Mouse (Mus musculus): Measurements from ENCODE around the gene Ccr10. TPM values are rescaled to one million over a fixed set of nuclear protein-coding genes. Genes with fewer than 3 reads are reported as not detected.
A peak's percentile ranks its signal among the peaks of the same experiment; 100 is the strongest.

Ccr10 gene
- polyA plus RNA-seq, 1 experiment from 2014 or later: 0.12 TPM

- no peak overlapping the region for H3K4me2 ChIP-seq (ENCODE audit: low read depth, low read length)
- no peak overlapping the region for H3K27ac ChIP-seq (ENCODE audit: low read depth, low read length)
- H3K36me3 ChIP-seq (ENCODE audit: control insufficient read depth, insufficient read depth, low read length): no peaks in the 10 kb centered on the region
- no peak overlapping the region for H3K9ac ChIP-seq (replicated peaks; ENCODE audit: low read depth, low read length)
- ATAC-seq (ENCODE audit: low read depth): no peak
- H3K4me1 ChIP-seq (ENCODE audit: control insufficient read depth, insufficient read depth, low read length): peaks cover 12% of the 10 kb centered on the region; the same call in 1 of the 2 replicates
- H3K4me3 ChIP-seq (ENCODE audit: low read depth, low read length): no peak overlapping the region
- H3K27me3 ChIP-seq (ENCODE audit: control insufficient read depth, insufficient read depth, low read length): no peaks in the 10 kb centered on the region
- no peaks in the 10 kb centered on the region for H3K9me3 ChIP-seq (ENCODE audit: control insufficient read depth, low read length)
Measured at GRCm38 (mm10) chr11:101154648-101155047, 20.6 kb downstream of the Ccr10 start.

GRCm38 (mm10) chr11:101152825-101153224, 22.4 kb downstream of the Ccr10 start:
- no peak overlapping the region for H3K9ac ChIP-seq (replicated peaks; ENCODE audit: low read depth, low read length)
- no peak for ATAC-seq (ENCODE audit: low read depth)
- H3K27me3 ChIP-seq (ENCODE audit: control insufficient read depth, insufficient read depth, low read length): no peaks in the 10 kb centered on the region
- WGBS: 82% methylated on average over 1 of the region's 1 CpGs
- no peak overlapping the region for H3K4me3 ChIP-seq (ENCODE audit: low read depth, low read length)
- H3K4me2 ChIP-seq (ENCODE audit: low read depth, low read length): no peak overlapping the region
- H3K4me1 ChIP-seq (ENCODE audit: control insufficient read depth, insufficient read depth, low read length): peaks cover 16% of the 10 kb centered on the region; the same call in 1 of the 2 replicates
- no peaks in the 10 kb centered on the region for H3K36me3 ChIP-seq (ENCODE audit: control insufficient read depth, insufficient read depth, low read length)
- H3K9me3 ChIP-seq (ENCODE audit: control insufficient read depth, low read length): no peaks in the 10 kb centered on the region
- H3K27ac ChIP-seq (ENCODE audit: low read depth, low read length): no peak overlapping the region

GRCm38 (mm10) chr11:101151063-101151462, 24.2 kb downstream of the Ccr10 start:
- Histone ChIP-seq H3K36me3 (ENCODE audit: control insufficient read depth, insufficient read depth, low read length) (no peaks in the 10 kb centered on the region), H3K9me3 (ENCODE audit: control insufficient read depth, low read length) (no peaks in the 10 kb centered on the region), H3K4me3 (ENCODE audit: low read depth, low read length) (no peak overlapping the region), H3K9ac (replicated peaks; ENCODE audit: low read depth, low read length) (no peak overlapping the region), H3K4me2 (ENCODE audit: low read depth, low read length) (no peak overlapping the region), H3K27me3 (ENCODE audit: control insufficient read depth, insufficient read depth, low read length) (no peaks in the 10 kb centered on the region), H3K27ac (ENCODE audit: low read depth, low read length) (no peak overlapping the region), H3K4me1 (ENCODE audit: control insufficient read depth, insufficient read depth, low read length) (peaks cover 12% of the 10 kb centered on the region; the same call in 1 of the 2 replicates)
- no peak for ATAC-seq (ENCODE audit: low read depth)
- 54% methylated on average over 2 of the region's 2 CpGs for WGBS

GRCm38 (mm10) chr11:101149178-101150105, 25.8 kb downstream of the Ccr10 start:
- Histone ChIP-seq H3K9ac (replicated peaks; ENCODE audit: low read depth, low read length) (no peak overlapping the region), H3K27me3 (ENCODE audit: control insufficient read depth, insufficient read depth, low read length) (no peaks in the 10 kb centered on the region), H3K36me3 (ENCODE audit: control insufficient read depth, insufficient read depth, low read length) (no peaks in the 10 kb centered on the region), H3K4me1 (ENCODE audit: control insufficient read depth, insufficient read depth, low read length) (peaks cover 4% of the 10 kb centered on the region; the same call in 1 of the 2 replicates), H3K4me2 (ENCODE audit: low read depth, low read length) (no peak overlapping the region), H3K9me3 (ENCODE audit: control insufficient read depth, low read length) (no peaks in the 10 kb centered on the region), H3K4me3 (ENCODE audit: low read depth, low read length) (no peak overlapping the region), H3K27ac (ENCODE audit: low read depth, low read length) (peak overlapping the region; percentile 48; the same call in 1 of the 2 replicates)
- no peak; the same call in 1 of the 2 replicates for ATAC-seq (ENCODE audit: low read depth)
- WGBS: 31% methylated on average over 9 of the region's 9 CpGs

GRCm38 (mm10) chr11:101148751-101149150, 26.5 kb downstream of the Ccr10 start:
- no peak overlapping the region for H3K4me2 ChIP-seq (ENCODE audit: low read depth, low read length)
- H3K36me3 ChIP-seq (ENCODE audit: control insufficient read depth, insufficient read depth, low read length): no peaks in the 10 kb centered on the region
- H3K9ac ChIP-seq (replicated peaks; ENCODE audit: low read depth, low read length): no peak overlapping the region
- H3K4me3 ChIP-seq (ENCODE audit: low read depth, low read length): no peak overlapping the region
- no peaks in the 10 kb centered on the region for H3K9me3 ChIP-seq (ENCODE audit: control insufficient read depth, low read length)
- WGBS: 60% methylated on average over 10 of the region's 10 CpGs
- H3K27ac ChIP-seq (ENCODE audit: low read depth, low read length): no peak overlapping the region
- ATAC-seq (ENCODE audit: low read depth): no peak
- H3K27me3 ChIP-seq (ENCODE audit: control insufficient read depth, insufficient read depth, low read length): no peaks in the 10 kb centered on the region
- H3K4me1 ChIP-seq (ENCODE audit: control insufficient read depth, insufficient read depth, low read length): peaks cover 4% of the 10 kb centered on the region; the same call in 1 of the 2 replicates

GRCm38 (mm10) chr11:101146377-101146776, 28.9 kb downstream of the Ccr10 start:
- no peaks in the 10 kb centered on the region for H3K27me3 ChIP-seq (ENCODE audit: control insufficient read depth, insufficient read depth, low read length)
- H3K4me1 ChIP-seq (ENCODE audit: control insufficient read depth, insufficient read depth, low read length): peaks cover 4% of the 10 kb centered on the region; the same call in 1 of the 2 replicates
- peak overlapping the region; percentile 6; the same call in 1 of the 2 replicates for H3K4me2 ChIP-seq (ENCODE audit: low read depth, low read length)
- peak overlapping the region; percentile 10; the same call in 1 of the 2 replicates for H3K27ac ChIP-seq (ENCODE audit: low read depth, low read length)
- peak; percentile 59 for ATAC-seq (ENCODE audit: low read depth)
- H3K9me3 ChIP-seq (ENCODE audit: control insufficient read depth, low read length): no peaks in the 10 kb centered on the region
- WGBS: 12% methylated on average over 10 of the region's 10 CpGs
- H3K4me3 ChIP-seq (ENCODE audit: low read depth, low read length): no peak overlapping the region
- H3K9ac ChIP-seq (replicated peaks; ENCODE audit: low read depth, low read length): no peak overlapping the region
- no peaks in the 10 kb centered on the region for H3K36me3 ChIP-seq (ENCODE audit: control insufficient read depth, insufficient read depth, low read length)

GRCm38 (mm10) chr11:101143338-101144225, 31.7 kb downstream of the Ccr10 start:
- Histone ChIP-seq H3K4me2 (ENCODE audit: low read depth, low read length) (peak overlapping the region; percentile 46), H3K9ac (replicated peaks; ENCODE audit: low read depth, low read length) (peak overlapping the region; percentile 39; the same call in 1 of the 2 replicates), H3K27ac (ENCODE audit: low read depth, low read length) (peak overlapping the region; percentile 13; the same call in 1 of the 2 replicates), H3K36me3 (ENCODE audit: control insufficient read depth, insufficient read depth, low read length) (no peaks in the 10 kb centered on the region), H3K9me3 (ENCODE audit: control insufficient read depth, low read length) (no peaks in the 10 kb centered on the region), H3K4me1 (ENCODE audit: control insufficient read depth, insufficient read depth, low read length) (peaks cover 3% of the 10 kb centered on the region; the same call in 1 of the 2 replicates), H3K27me3 (ENCODE audit: control insufficient read depth, insufficient read depth, low read length) (no peaks in the 10 kb centered on the region), H3K4me3 (ENCODE audit: low read depth, low read length) (peak overlapping the region; percentile 13; the same call in 1 of the 2 replicates)
- ATAC-seq (ENCODE audit: low read depth): peak; percentile 75
- 19% methylated on average over 18 of the region's 19 CpGs for WGBS

GRCm38 (mm10) chr11:101142215-101142967, 32.9 kb downstream of the Ccr10 start:
- WGBS: 87% methylated on average over 10 of the region's 10 CpGs
- H3K9me3 ChIP-seq (ENCODE audit: control insufficient read depth, low read length): no peaks in the 10 kb centered on the region
- H3K27me3 ChIP-seq (ENCODE audit: control insufficient read depth, insufficient read depth, low read length): no peaks in the 10 kb centered on the region
- H3K4me2 ChIP-seq (ENCODE audit: low read depth, low read length): no peak overlapping the region
- H3K36me3 ChIP-seq (ENCODE audit: control insufficient read depth, insufficient read depth, low read length): no peaks in the 10 kb centered on the region
- H3K27ac ChIP-seq (ENCODE audit: low read depth, low read length): no peak overlapping the region
- ATAC-seq (ENCODE audit: low read depth): no peak
- H3K4me3 ChIP-seq (ENCODE audit: low read depth, low read length): no peak overlapping the region
- no peak overlapping the region for H3K9ac ChIP-seq (replicated peaks; ENCODE audit: low read depth, low read length)
- peaks cover 3% of the 10 kb centered on the region; the same call in 1 of the 2 replicates for H3K4me1 ChIP-seq (ENCODE audit: control insufficient read depth, insufficient read depth, low read length)
